Mouse (Mus musculus) small intestine, adult 2 months (tissue): ENCODE measurements around the gene Arhgef1. TPM values are rescaled to one million over a fixed set of nuclear protein-coding genes. Genes with fewer than 3 reads are reported as not detected.

ENCODE experiments used
- H3K27ac ChIP-seq: fragments of 200-500 bp; 2 replicates; pipeline ENCODE4 v1.5.1; 2012; ENCODE audit warnings: low read depth, low read length, control low read depth, inconsistent platforms; ENCODE audit not compliant: insufficient read depth
- H3K27me3 ChIP-seq: fragments of 200-500 bp; 2 replicates; pipeline ENCODE4 v1.6.1; 2012; ENCODE audit warnings: mild to moderate bottlenecking, moderate library complexity, low read length, inconsistent platforms; ENCODE audit not compliant: control insufficient read depth, insufficient read depth
- H3K36me3 ChIP-seq: fragments of 200-500 bp; 2 replicates; pipeline ENCODE4 v1.6.1; 2012; ENCODE audit warnings: mild to moderate bottlenecking, low read length, control low read depth, inconsistent platforms; ENCODE audit not compliant: control insufficient read depth, insufficient read depth
- H3K4me1 ChIP-seq: fragments of 200-500 bp; 2 replicates; pipeline ENCODE4 v1.6.1; 2012; ENCODE audit warnings: low read length, inconsistent platforms, mixed read lengths; ENCODE audit not compliant: control insufficient read depth, insufficient read depth, insufficient read length
- H3K4me3 ChIP-seq: fragments of 200-500 bp; 2 replicates; pipeline ENCODE4 v1.5.1; 2012; ENCODE audit warnings: low read depth, mild to moderate bottlenecking, control low read depth, inconsistent platforms, low read length, moderate library complexity
- CTCF ChIP-seq: fragments of 200-500 bp; IDR thresholded peaks from 2 replicates; pipeline ENCODE4 v1.5.1; 2012; ENCODE audit warnings: low read depth, mild to moderate bottlenecking, control low read depth, inconsistent platforms, low read length, moderate library complexity, mixed read lengths; ENCODE audit not compliant: insufficient replicate concordance, insufficient read length; ENCODE audit errors: extremely low read depth
- POLR2A ChIP-seq: fragments of 200-500 bp; IDR thresholded peaks from 2 replicates; pipeline ENCODE4 v1.6.1; 2012; ENCODE audit warnings: low read depth, mild to moderate bottlenecking, control low read depth, inconsistent platforms, low read length, moderate library complexity
- WGBS: fragments of 180-500 bp; shearing (Covaris S2); methylation state at CpG from one replicate; pipeline ENCODE4 v1.1.7; 2018; 5-methylcytosine and 5-hydroxymethylcytosine counted together
- polyA plus RNA-seq: library from polyadenylated mRNA; depleted of rRNA; stranded (reverse); fragments of >200 nt; gene quantifications from 2 replicates; pipeline ENCODE4 v1.2.3, GENCODE M21; 2012

The Arhgef1 gene
- polyA plus RNA-seq, 1 experiment: 209 TPM

DNA sequence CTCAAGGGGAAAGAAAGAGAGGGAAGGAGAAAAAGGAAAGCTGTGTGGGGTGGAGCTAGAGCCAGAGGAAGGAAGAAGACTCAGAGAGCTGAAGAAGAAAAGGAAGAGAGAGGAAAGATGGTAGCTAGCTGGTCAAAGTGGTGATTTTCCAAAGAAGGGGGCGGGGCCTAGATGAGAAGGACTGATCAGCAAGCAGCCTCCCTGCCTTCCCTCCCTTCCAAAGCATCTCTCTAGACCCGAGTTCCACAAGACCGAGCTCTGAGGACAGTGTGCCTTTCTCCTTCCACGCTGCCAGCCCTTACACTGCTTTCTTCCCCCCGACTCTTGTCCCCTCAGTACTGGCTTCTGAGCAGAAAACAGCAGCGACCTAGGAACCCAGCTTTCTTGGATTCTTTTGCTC is 38.6 kb upstream of the Arhgef1 start:
- Histone ChIP-seq H3K4me3 (no peak overlapping the region), H3K27me3 (no peaks in the 10 kb centered on the region), H3K27ac (no peak overlapping the region), H3K36me3 (no peaks in the 10 kb centered on the region), H3K4me1 (no peaks in the 10 kb centered on the region)
- 32% methylated on average over 6 of the region's 6 CpGs for WGBS
- TF ChIP-seq CTCF: no peak
- TF ChIP-seq POLR2A: no peak

DNA sequence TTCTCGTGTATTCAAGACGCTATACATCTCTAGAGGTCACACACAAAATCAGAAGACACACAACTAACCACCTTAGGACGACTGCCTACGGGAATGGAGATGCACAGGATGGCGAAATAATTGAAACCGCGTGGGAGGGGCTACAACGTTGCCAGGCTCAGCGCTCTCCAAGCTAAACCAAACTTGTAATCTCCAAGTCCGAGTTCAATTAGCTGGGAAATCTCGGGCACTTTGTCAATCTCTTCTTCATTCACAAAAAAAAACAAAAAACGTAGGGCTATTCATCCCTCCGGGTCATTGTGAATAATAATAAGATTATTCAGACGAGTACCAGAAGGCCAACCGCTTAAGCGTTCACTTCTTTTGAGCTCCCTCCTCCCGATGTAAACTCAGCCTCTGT is 33.6 kb upstream of the Arhgef1 start:
- Histone ChIP-seq H3K4me3 (no peak overlapping the region), H3K4me1 (no peaks in the 10 kb centered on the region), H3K36me3 (no peaks in the 10 kb centered on the region), H3K27ac (no peak overlapping the region), H3K27me3 (peaks cover 4% of the 10 kb centered on the region)
- 66% methylated on average over 17 of the region's 17 CpGs for WGBS
- TF ChIP-seq POLR2A (no peak), CTCF (no peak)

DNA sequence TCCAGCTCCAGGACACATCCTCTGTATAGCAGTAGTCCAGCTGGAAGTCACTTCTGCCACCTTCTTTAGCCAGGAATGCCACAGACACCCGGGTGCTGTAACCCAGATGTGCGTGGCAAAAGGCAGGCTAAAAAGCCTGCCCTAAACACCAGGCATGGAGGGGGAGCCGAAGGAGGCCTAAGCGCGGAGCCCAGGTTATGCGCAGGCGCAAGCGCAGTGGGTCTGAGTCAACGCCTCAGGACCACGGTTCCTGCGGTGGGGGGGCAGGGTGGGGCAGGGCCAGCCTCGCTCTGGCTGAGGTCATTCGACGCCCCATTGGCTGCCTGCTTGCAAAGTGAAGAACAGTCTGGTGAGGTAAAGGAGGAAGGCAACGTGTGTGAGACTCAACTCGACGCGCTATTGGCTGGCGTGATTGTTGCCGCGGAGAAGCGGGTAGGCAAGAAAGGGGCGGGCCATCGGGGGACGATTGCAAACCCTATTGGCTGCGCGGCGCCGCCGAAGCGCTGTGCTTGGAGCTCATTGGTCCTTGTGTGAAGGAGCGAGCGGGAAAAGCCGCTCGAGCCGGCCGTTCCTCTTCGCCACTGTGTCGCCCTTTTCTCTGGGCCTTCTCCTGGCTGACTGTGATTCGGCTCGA is 33.1 kb upstream of the Arhgef1 start, which contains the start of the genes Lypd4 and Dmrtc2:
Gene Lypd4, minus strand, starts transcription at position 410 of the 634 bp plus-strand sequence.
Gene Dmrtc2, plus strand, starts transcription at position 526 of the 634 bp plus-strand sequence.
- no peaks in the 10 kb centered on the region for H3K4me1 ChIP-seq
- H3K27me3 ChIP-seq: peaks cover 4% of the 10 kb centered on the region
- no peaks in the 10 kb centered on the region for H3K36me3 ChIP-seq
- no peak for TF ChIP-seq POLR2A
- TF ChIP-seq CTCF: no peak
- H3K27ac ChIP-seq: no peak within 1 kb of the TSS
- WGBS: 62% methylated on average over 41 of the region's 41 CpGs
- no peak within 1 kb of the TSS for H3K4me3 ChIP-seq

DNA sequence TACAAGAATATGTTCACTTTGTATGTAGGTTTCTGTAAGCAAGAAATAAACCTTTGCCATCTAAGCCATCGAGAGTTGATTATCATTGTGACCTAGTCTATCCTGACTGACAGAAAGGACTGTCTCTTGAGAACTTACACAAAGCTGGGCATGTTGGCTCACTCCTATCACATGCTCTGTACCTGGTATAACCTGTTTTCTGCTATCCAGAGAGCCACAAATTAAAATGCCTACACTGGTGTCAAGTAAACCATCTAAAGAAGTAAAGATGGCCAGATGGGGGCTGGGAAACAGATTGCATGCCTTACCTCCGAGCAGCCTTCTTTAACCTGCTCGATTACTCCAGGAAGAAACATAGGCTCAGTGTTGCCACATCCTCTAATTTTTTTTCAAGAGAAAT is 25.1 kb upstream of the Arhgef1 start:
- no peaks in the 10 kb centered on the region for H3K36me3 ChIP-seq
- TF ChIP-seq POLR2A (no peak), CTCF (no peak)
- H3K27me3 ChIP-seq: no peaks in the 10 kb centered on the region
- no peak overlapping the region for H3K4me3 ChIP-seq
- WGBS: 42% methylated on average over 3 of the region's 3 CpGs
- no peak overlapping the region for H3K27ac ChIP-seq
- no peaks in the 10 kb centered on the region for H3K4me1 ChIP-seq

DNA sequence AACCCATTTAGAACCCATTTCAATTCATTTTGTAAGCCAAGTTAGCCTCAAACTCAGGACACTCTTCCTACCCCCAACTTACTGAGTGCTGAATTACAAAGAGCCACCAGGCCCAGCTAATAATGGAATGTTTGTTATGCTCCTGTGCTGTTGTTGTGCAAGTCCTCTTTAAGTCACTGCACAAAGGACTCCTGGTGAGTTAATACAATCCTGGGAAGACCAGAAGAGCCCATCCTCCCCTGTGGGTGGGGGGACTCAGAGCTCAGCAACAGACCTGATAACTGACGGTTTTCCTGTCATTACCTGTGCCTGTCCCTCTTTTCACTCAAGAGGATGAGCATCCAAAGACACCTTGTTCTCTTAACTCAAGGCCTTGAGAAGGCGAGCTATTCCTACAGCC is 23.1 kb upstream of the Arhgef1 start:
- no peak overlapping the region for H3K27ac ChIP-seq
- 62% methylated on average over 2 of the region's 2 CpGs for WGBS
- H3K4me1 ChIP-seq: no peaks in the 10 kb centered on the region
- H3K27me3 ChIP-seq: no peaks in the 10 kb centered on the region
- no peaks in the 10 kb centered on the region for H3K36me3 ChIP-seq
- TF ChIP-seq CTCF (no peak), POLR2A (no peak)
- no peak overlapping the region for H3K4me3 ChIP-seq

DNA sequence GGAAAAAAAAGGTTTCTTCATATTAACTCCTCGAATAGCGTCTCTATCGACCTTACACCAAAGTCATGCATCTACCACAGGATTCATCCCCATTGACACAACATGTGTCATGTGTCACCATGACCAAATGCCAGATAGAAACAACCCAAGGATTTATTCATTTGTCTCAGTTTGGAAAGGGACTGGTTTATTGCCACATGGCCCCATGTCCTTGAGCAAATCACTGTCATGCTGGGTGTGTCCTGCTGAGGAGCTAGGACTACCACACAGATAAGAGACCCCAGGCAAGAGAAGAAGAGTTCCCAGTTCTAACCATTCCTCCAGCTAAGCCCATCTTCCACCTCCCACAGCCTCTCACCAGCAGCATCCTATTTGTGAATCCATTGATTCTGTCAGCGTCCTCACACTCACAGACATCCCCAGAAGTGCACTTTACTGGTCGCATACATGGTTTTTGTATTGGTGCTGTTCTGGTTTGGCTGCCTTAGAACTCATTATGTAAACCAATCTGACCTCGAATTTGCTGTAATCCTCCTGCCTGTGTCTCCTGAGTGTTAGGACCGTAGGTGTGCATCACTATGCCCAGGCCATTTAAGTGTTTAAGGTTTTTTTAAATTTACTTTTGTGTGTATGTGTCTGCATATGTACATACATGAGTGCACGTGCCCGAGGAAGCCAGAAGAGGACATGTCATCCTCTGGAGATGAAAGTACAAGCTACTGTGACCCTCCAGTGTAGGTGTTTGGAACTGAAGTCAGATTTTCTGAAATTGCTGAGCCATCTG is 20.1 kb upstream of the Arhgef1 start:
- H3K27ac ChIP-seq: no peak overlapping the region
- H3K36me3 ChIP-seq: peaks cover 20% of the 10 kb centered on the region
- H3K27me3 ChIP-seq: no peaks in the 10 kb centered on the region
- no peak overlapping the region for H3K4me3 ChIP-seq
- H3K4me1 ChIP-seq: peaks cover 2% of the 10 kb centered on the region; the same call in 1 of the 2 replicates
- WGBS: 89% methylated on average over 9 of the region's 9 CpGs
- TF ChIP-seq POLR2A (no peak), CTCF (no peak)
